Mouse (Mus musculus): ENCODE results near the gene Psmd11. TPM values are rescaled to one million over a fixed set of nuclear protein-coding genes. Genes with fewer than 3 reads are reported as not detected.
"Not testable (repeated sequence)": the region's sequence is repeated elsewhere in the genome, so short reads cannot be mapped to it uniquely, and the experiment has no call there.

Gene Psmd11
- polyA plus RNA-seq, 1 experiment from 2014 or later = 214 TPM

- H3K36me3 ChIP-seq = peaks cover 54% of the 10 kb centered on the region
- no peaks in the 10 kb centered on the region for H3K9me3 ChIP-seq (replicated peaks)
- no peak overlapping the region for H3K9ac ChIP-seq
- no peak overlapping the region for H3K4me2 ChIP-seq
- H3K4me3 ChIP-seq = no peak overlapping the region
- H3K27ac ChIP-seq (ENCODE audit: poor library complexity, severe bottlenecking) = no peak overlapping the region
- WGBS = 92% methylated on average over 4 of the region's 4 CpGs
- H3K27me3 ChIP-seq (replicated peaks) = no peaks in the 10 kb centered on the region
- no peak for ATAC-seq (ENCODE audit: insufficient number of reproducible peaks, low FRiP score)
- no peaks in the 10 kb centered on the region for H3K4me1 ChIP-seq (replicated peaks)
These were observed 31.8 kb upstream of the Psmd11 start for GRCm38 (mm10) chr11:80396617-80397016.

GRCm38 (mm10) chr11:80407878-80408277 is 20.5 kb upstream of the Psmd11 start:
- 96% methylated on average over 6 of the region's 6 CpGs for WGBS
- not testable (repeated sequence) for H3K27me3 ChIP-seq (replicated peaks); H3K4me1 ChIP-seq (replicated peaks); ATAC-seq (ENCODE audit: insufficient number of reproducible peaks, low FRiP score); H3K4me3 ChIP-seq; H3K4me2 ChIP-seq; H3K9me3 ChIP-seq (replicated peaks); H3K9ac ChIP-seq; H3K27ac ChIP-seq (ENCODE audit: poor library complexity, severe bottlenecking)
- H3K36me3 ChIP-seq = peaks cover 52% of the 10 kb centered on the region

GRCm38 (mm10) chr11:80410377-80410776 is 18.0 kb upstream of the Psmd11 start:
- Histone ChIP-seq H3K27ac (ENCODE audit: poor library complexity, severe bottlenecking) (no peak overlapping the region), H3K4me2 (no peak overlapping the region), H3K9me3 (replicated peaks) (no peaks in the 10 kb centered on the region), H3K27me3 (replicated peaks) (no peaks in the 10 kb centered on the region), H3K4me1 (replicated peaks) (no peaks in the 10 kb centered on the region), H3K9ac (no peak overlapping the region), H3K4me3 (no peak overlapping the region), H3K36me3 (peaks cover 57% of the 10 kb centered on the region)
- 87% methylated on average over 2 of the region's 2 CpGs for WGBS
- ATAC-seq (ENCODE audit: insufficient number of reproducible peaks, low FRiP score) = no peak

- Histone ChIP-seq H3K9ac (no peak overlapping the region), H3K4me3 (no peak overlapping the region), H3K4me2 (no peak overlapping the region), H3K27ac (ENCODE audit: poor library complexity, severe bottlenecking) (no peak overlapping the region), H3K9me3 (replicated peaks) (peaks cover 10% of the 10 kb centered on the region), H3K27me3 (replicated peaks) (no peaks in the 10 kb centered on the region), H3K4me1 (replicated peaks) (no peaks in the 10 kb centered on the region), H3K36me3 (peaks cover 30% of the 10 kb centered on the region)
- ATAC-seq (ENCODE audit: insufficient number of reproducible peaks, low FRiP score) = no peak
- 79% methylated on average over 5 of the region's 5 CpGs for WGBS
These were observed 11.3 kb upstream of the Psmd11 start for GRCm38 (mm10) chr11:80417085-80417484.

GRCm38 (mm10) chr11:80419743-80420142 is 8.7 kb upstream of the Psmd11 start:
- WGBS = 86% methylated on average over 1 of the region's 1 CpGs

GRCm38 (mm10) chr11:80420202-80420984 is 8.0 kb upstream of the Psmd11 start:
- no peak for ATAC-seq (ENCODE audit: insufficient number of reproducible peaks, low FRiP score)
- WGBS = 64% methylated on average over 2 of the region's 2 CpGs

More at GRCm38 (mm10) chr11:80419743-80420142, 8.7 kb upstream of the Psmd11 start:
- H3K4me1 ChIP-seq (replicated peaks) = no peaks in the 10 kb centered on the region
- no peak overlapping the region for H3K4me2 ChIP-seq
- peaks cover 10% of the 10 kb centered on the region for H3K9me3 ChIP-seq (replicated peaks)
- H3K4me3 ChIP-seq = no peak overlapping the region
- ATAC-seq (ENCODE audit: insufficient number of reproducible peaks, low FRiP score) = no peak
- no peaks in the 10 kb centered on the region for H3K27me3 ChIP-seq (replicated peaks)
- no peak overlapping the region for H3K9ac ChIP-seq
- H3K36me3 ChIP-seq = peaks cover 19% of the 10 kb centered on the region
- no peak overlapping the region for H3K27ac ChIP-seq (ENCODE audit: poor library complexity, severe bottlenecking)

GRCm38 (mm10) chr11:80421421-80422047 is 6.9 kb upstream of the Psmd11 start:
- Histone ChIP-seq H3K9me3 (replicated peaks) (peaks cover 8% of the 10 kb centered on the region), H3K27ac (ENCODE audit: poor library complexity, severe bottlenecking) (no peak overlapping the region), H3K36me3 (peaks cover 7% of the 10 kb centered on the region), H3K9ac (no peak overlapping the region), H3K4me2 (no peak overlapping the region), H3K4me1 (replicated peaks) (no peaks in the 10 kb centered on the region), H3K4me3 (no peak overlapping the region), H3K27me3 (replicated peaks) (no peaks in the 10 kb centered on the region)
- WGBS = 74% methylated on average over 7 of the region's 7 CpGs
- ATAC-seq (ENCODE audit: insufficient number of reproducible peaks, low FRiP score) = no peak

More at GRCm38 (mm10) chr11:80420202-80420984, 8.0 kb upstream of the Psmd11 start:
- Histone ChIP-seq H3K4me2 (no peak overlapping the region), H3K27me3 (replicated peaks) (no peaks in the 10 kb centered on the region), H3K4me1 (replicated peaks) (no peaks in the 10 kb centered on the region), H3K9ac (no peak overlapping the region), H3K27ac (ENCODE audit: poor library complexity, severe bottlenecking) (no peak overlapping the region), H3K4me3 (no peak overlapping the region), H3K36me3 (peaks cover 13% of the 10 kb centered on the region), H3K9me3 (replicated peaks) (peaks cover 10% of the 10 kb centered on the region)

- H3K36me3 ChIP-seq = no peaks in the 10 kb centered on the region
- no peaks in the 10 kb centered on the region for H3K9me3 ChIP-seq (replicated peaks)
- peaks cover 1% of the 10 kb centered on the region for H3K4me1 ChIP-seq (replicated peaks)
- H3K4me2 ChIP-seq = no peak overlapping the region
- no peak overlapping the region for H3K27ac ChIP-seq (ENCODE audit: poor library complexity, severe bottlenecking)
- ATAC-seq (ENCODE audit: insufficient number of reproducible peaks, low FRiP score) = no peak
- no peak overlapping the region for H3K4me3 ChIP-seq
- H3K27me3 ChIP-seq (replicated peaks) = no peaks in the 10 kb centered on the region
- WGBS = 76% methylated on average over 2 of the region's 2 CpGs
- no peak overlapping the region for H3K9ac ChIP-seq
These were observed 3.7 kb upstream of the Psmd11 start for GRCm38 (mm10) chr11:80424691-80425090.

- Histone ChIP-seq H3K27ac (ENCODE audit: poor library complexity, severe bottlenecking) (no peak overlapping the region), H3K9ac (no peak overlapping the region), H3K4me3 (no peak overlapping the region), H3K36me3 (no peaks in the 10 kb centered on the region), H3K4me1 (replicated peaks) (peaks cover 4% of the 10 kb centered on the region), H3K27me3 (replicated peaks) (no peaks in the 10 kb centered on the region), H3K9me3 (replicated peaks) (no peaks in the 10 kb centered on the region), H3K4me2 (no peak overlapping the region)
- WGBS = 58% methylated on average over 5 of the region's 5 CpGs
- no peak for ATAC-seq (ENCODE audit: insufficient number of reproducible peaks, low FRiP score)
These were observed 3.1 kb upstream of the Psmd11 start for GRCm38 (mm10) chr11:80425247-80425778.

- 73% methylated on average over 16 of the region's 16 CpGs for WGBS
- not testable (repeated sequence) for ATAC-seq (ENCODE audit: insufficient number of reproducible peaks, low FRiP score); H3K27ac ChIP-seq (ENCODE audit: poor library complexity, severe bottlenecking); H3K4me2 ChIP-seq; H3K4me1 ChIP-seq (replicated peaks); H3K9ac ChIP-seq; H3K4me3 ChIP-seq; H3K9me3 ChIP-seq (replicated peaks); H3K27me3 ChIP-seq (replicated peaks); H3K36me3 ChIP-seq
These were observed 2.2 kb upstream of the Psmd11 start for GRCm38 (mm10) chr11:80426029-80426813.

GRCm38 (mm10) chr11:80429009-80429475 is 627 bp downstream of the Psmd11 start:
- ATAC-seq (ENCODE audit: insufficient number of reproducible peaks, low FRiP score) = peak; percentile 81
- peaks cover 4% of the 10 kb centered on the region for H3K4me1 ChIP-seq (replicated peaks)
- H3K9ac ChIP-seq = peak overlapping the region; percentile 98
- peaks cover 19% of the 10 kb centered on the region for H3K36me3 ChIP-seq
- under 1% methylated on average over 37 of the region's 37 CpGs for WGBS
- H3K27ac ChIP-seq (ENCODE audit: poor library complexity, severe bottlenecking) = peak overlapping the region; percentile 91
- peak overlapping the region; percentile 87 for H3K4me2 ChIP-seq
- peak overlapping the region; percentile 96 for H3K4me3 ChIP-seq
- H3K27me3 ChIP-seq (replicated peaks) = no peaks in the 10 kb centered on the region
- H3K9me3 ChIP-seq (replicated peaks) = no peaks in the 10 kb centered on the region

All from heart, embryonic 12.5 days (tissue).